Mouse (Mus musculus): ENCODE data around the gene Pla2g6.

Pla2g6 gene

GRCm38 (mm10) chr15:79322281-79322990 is 5.8 kb downstream of the Pla2g6 start:
- DNase-seq (ENCODE audit: low spot score) = no peak

GRCm38 (mm10) chr15:79321733-79322190 is 6.4 kb downstream of the Pla2g6 start:
- DNase-seq (ENCODE audit: low spot score) = no peak

GRCm38 (mm10) chr15:79313848-79314369 is 14.3 kb downstream of the Pla2g6 start:
- no peak for DNase-seq (ENCODE audit: low spot score)

- DNase-seq (ENCODE audit: low spot score) = no peak
Measured at GRCm38 (mm10) chr15:79307861-79308260, 20.3 kb downstream of the Pla2g6 start.

GRCm38 (mm10) chr15:79306043-79306637 is 22.1 kb downstream of the Pla2g6 start:
- no peak for DNase-seq (ENCODE audit: low spot score)

GRCm38 (mm10) chr15:79304832-79305231 is 23.4 kb downstream of the Pla2g6 start:
- no peak for DNase-seq (ENCODE audit: low spot score)

- no peak for DNase-seq (ENCODE audit: low spot score)
Measured at GRCm38 (mm10) chr15:79303725-79304124, 24.5 kb downstream of the Pla2g6 start.

GRCm38 (mm10) chr15:79299563-79300155 is 28.5 kb downstream of the Pla2g6 start:
- DNase-seq (ENCODE audit: low spot score) = no peak

- peak; percentile 51 for DNase-seq (ENCODE audit: low spot score)
Measured at GRCm38 (mm10) chr15:79298553-79298952, 29.6 kb downstream of the Pla2g6 start.

GRCm38 (mm10) chr15:79292779-79293178 is 35.4 kb downstream of the Pla2g6 start:
- no peak for DNase-seq (ENCODE audit: low spot score)

GRCm38 (mm10) chr15:79290340-79290739 is 37.9 kb downstream of the Pla2g6 start:
- DNase-seq (ENCODE audit: low spot score) = no peak

- no peak for DNase-seq (ENCODE audit: low spot score)
Measured at GRCm38 (mm10) chr15:79289441-79289840, 38.7 kb downstream of the Pla2g6 start.

- DNase-seq (ENCODE audit: low spot score) = no peak
Measured at GRCm38 (mm10) chr15:79288387-79288786, 39.8 kb downstream of the Pla2g6 start.

- DNase-seq (ENCODE audit: low spot score) = no peak
Measured at GRCm38 (mm10) chr15:79287091-79287490, 41.1 kb downstream of the Pla2g6 start.

GRCm38 (mm10) chr15:79286141-79286540 is 42.0 kb downstream of the Pla2g6 start:
- no peak for DNase-seq (ENCODE audit: low spot score)

- DNase-seq (ENCODE audit: low spot score) = no peak
Measured at GRCm38 (mm10) chr15:79285399-79285798, 42.8 kb downstream of the Pla2g6 start, which contains the start of gene Baiap2l2. Baiap2l2 (minus strand) TSS chr15:79285537.

GRCm38 (mm10) chr15:79283371-79283770 is 44.8 kb downstream of the Pla2g6 start:
- no peak for DNase-seq (ENCODE audit: low spot score)

GRCm38 (mm10) chr15:79282434-79282833 is 45.8 kb downstream of the Pla2g6 start:
- no peak for DNase-seq (ENCODE audit: low spot score)

- peak; percentile 81 for DNase-seq (ENCODE audit: low spot score)
Measured at GRCm38 (mm10) chr15:79281389-79281788, 46.8 kb downstream of the Pla2g6 start.

GRCm38 (mm10) chr15:79280850-79281249 is 47.3 kb downstream of the Pla2g6 start:
- peak; percentile 41 for DNase-seq (ENCODE audit: low spot score)

GRCm38 (mm10) chr15:79280209-79280608 is 48.0 kb downstream of the Pla2g6 start:
- DNase-seq (ENCODE audit: low spot score) = peak; percentile 31

GRCm38 (mm10) chr15:79277728-79278127 is 50.5 kb downstream of the Pla2g6 start:
- no peak for DNase-seq (ENCODE audit: low spot score)

GRCm38 (mm10) chr15:79273020-79273419 is 55.2 kb downstream of the Pla2g6 start:
- no peak for DNase-seq (ENCODE audit: low spot score)
